Mouse (Mus musculus) gastrocnemius, postnatal 4 days (tissue): ENCODE data around the gene Anxa7. TPM values are rescaled to one million over a fixed set of nuclear protein-coding genes. Genes with fewer than 3 reads are reported as not detected.

Experiments used
- DNase-seq, 2 experiments: peaks; one replicate each; pipeline ENCODE4 v3.0.0; 2021 to 2022; ENCODE audit warnings: low spot score in 2 of 2, mixed read lengths in 2 of 2
- total RNA-seq, 2 experiments: library from RNA; stranded (reverse); gene quantifications; 2 replicates each; pipeline ENCODE4 v1.2.3; 2021

Anxa7 gene
- total RNA-seq, 2 experiments from 2014 or later: 43.1 to 52.3 TPM

- no peak for DNase-seq
These were observed 37.7 kb downstream of the Anxa7 start for GRCm38 (mm10) chr14:20442252-20442651.

- no peak for DNase-seq
These were observed 43.0 kb downstream of the Anxa7 start for GRCm38 (mm10) chr14:20436976-20437375.

GRCm38 (mm10) chr14:20432420-20432819, 47.5 kb downstream of the Anxa7 start:
- DNase-seq: no peak

GRCm38 (mm10) chr14:20431726-20432125, 48.2 kb downstream of the Anxa7 start:
- DNase-seq: no peak

- DNase-seq: no peak
These were observed 50.1 kb downstream of the Anxa7 start for GRCm38 (mm10) chr14:20429833-20430232.

- no peak for DNase-seq
These were observed 51.3 kb downstream of the Anxa7 start for GRCm38 (mm10) chr14:20428593-20428992.

GRCm38 (mm10) chr14:20423046-20423445, 56.9 kb downstream of the Anxa7 start:
- no peak for DNase-seq

GRCm38 (mm10) chr14:20422257-20422656, 57.7 kb downstream of the Anxa7 start:
- no peak for DNase-seq

Other genes with a start within 250 kb of the Anxa7 start
- gene Kcnk16, start 210.9 kb downstream of the Anxa7 start, total RNA-seq: not detected
- gene Nudt13, start 185.4 kb downstream of the Anxa7 start, total RNA-seq: 10 to 100 TPM; 17.1 to 21.1 TPM
- gene Ecd, start 132.0 kb downstream of the Anxa7 start, total RNA-seq: 10 to 100 TPM; 26.8 to 34.3 TPM
- gene Fam149b, start 132.0 kb downstream of the Anxa7 start, total RNA-seq: 10 to 100 TPM; 28.7 to 31.7 TPM
- 10 to 100 TPM; 27.5 to 29.9 TPM for gene Dnajc9, start 91.2 kb downstream of the Anxa7 start, total RNA-seq
- 10 to 100 TPM; 51.8 to 54.7 TPM for gene Mrps16, start 86.5 kb downstream of the Anxa7 start, total RNA-seq
- under 1 TPM; 0.21 to 0.64 TPM for gene Cfap70, start 27.9 kb downstream of the Anxa7 start, total RNA-seq
- 1 to 10 TPM; 2.6 to 5.7 TPM for gene Mss51, start 16.8 kb upstream of the Anxa7 start, total RNA-seq
- gene Ppp3cb, start 66.4 kb upstream of the Anxa7 start, total RNA-seq: 100 to 1,000 TPM; 116 to 125 TPM
- gene Usp54, start 160.9 kb upstream of the Anxa7 start, total RNA-seq: 10 to 100 TPM; 12.6 to 14.3 TPM
- 1,000 to 10,000 TPM; 1,287 to 1,360 TPM for gene Myoz1, start 176.4 kb upstream of the Anxa7 start, total RNA-seq
- 100 to 1,000 TPM; 274 to 291 TPM for gene Synpo2l, start 188.2 kb upstream of the Anxa7 start, total RNA-seq
- 10 to 100 TPM; 95.4 to 97.9 TPM for gene Sec24c, start 194.2 kb upstream of the Anxa7 start, total RNA-seq
- gene Fut11, start 214.8 kb upstream of the Anxa7 start, total RNA-seq: 10 to 100 TPM; 16.0 to 16.4 TPM
- 10 to 100 TPM; 78.0 to 85.7 TPM for gene Chchd1, start 222.9 kb upstream of the Anxa7 start, total RNA-seq
- gene Zswim8, start 227.4 kb upstream of the Anxa7 start, total RNA-seq: 10 to 100 TPM; 81.5 to 83.6 TPM